Mouse (Mus musculus) bone marrow macrophage, adult 2 months (primary cell): ENCODE data around the gene Nqo1.

ENCODE experiments used
- CTCF ChIP-seq: IDR thresholded peaks from 2 replicates; pipeline ENCODE4 v1.5.1; 2012; ENCODE audit warnings: low read depth, mild to moderate bottlenecking, low read length, moderate library complexity
- POLR2A ChIP-seq: IDR thresholded peaks from 2 replicates; pipeline ENCODE4 v1.6.1; 2012; ENCODE audit warnings: mild to moderate bottlenecking, low read depth, low read length, borderline replicate concordance

DNA sequence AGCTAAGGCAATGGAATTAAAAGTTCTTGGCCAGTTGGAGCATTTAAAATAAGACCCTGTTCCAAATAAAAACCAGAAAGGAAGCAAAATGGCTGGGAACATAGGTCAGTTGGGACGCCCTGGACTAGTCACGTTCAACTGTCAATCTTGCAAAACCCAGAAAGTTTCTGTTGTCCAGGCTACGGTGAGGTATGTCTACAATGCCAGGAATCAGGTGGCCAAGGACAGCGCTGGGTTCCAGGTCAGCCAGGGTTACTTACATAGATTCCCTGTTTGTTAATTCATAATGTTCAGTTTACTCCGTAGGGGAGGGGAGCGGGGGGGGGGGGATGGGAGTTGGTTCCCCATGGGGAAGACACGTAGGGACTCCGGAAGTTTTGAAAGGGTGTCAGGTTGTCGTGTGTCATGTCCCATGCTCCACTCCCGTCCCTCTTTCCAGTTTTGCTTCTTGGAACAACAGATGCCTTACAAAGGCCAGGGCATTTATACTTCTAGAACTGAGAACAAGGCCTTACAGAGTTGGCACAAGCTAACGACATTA, 32.5 kb upstream of the Nqo1 start:
- TF ChIP-seq POLR2A (no peak), CTCF (no peak)
